Mouse (Mus musculus): ENCODE measurements around the gene Kifc3. TPM values are rescaled to one million over a fixed set of nuclear protein-coding genes. Genes with fewer than 3 reads are reported as not detected.

Kifc3 gene
- total and polyA plus RNA-seq, 3 experiments: 0.78 to 1.8 (median 1.7) TPM

GRCm38 (mm10) chr8:95146044-95146745 is 56.4 kb downstream of the Kifc3 start:
- Histone ChIP-seq H3K27me3 (replicated peaks) (no peaks in the 10 kb centered on the region), H3K79me2 (replicated peaks; ENCODE audit: control insufficient read depth, extremely low read depth, insufficient read depth, poor library complexity, severe bottlenecking) (no peaks in the 10 kb centered on the region), H3K4me1 (ENCODE audit: control insufficient read depth in 1 of 2, insufficient read depth in 2 of 2) (peaks cover 3 to 20% of the 10 kb centered on the region in 2 experiments), H3K4me3 (replicated peaks in 1 of 3; ENCODE audit: low read depth in 2 of 3, low read length in 2 of 3, poor library complexity in 1 of 3) (no peak overlapping the region), H3K9ac (ENCODE audit: insufficient read depth, low read depth) (no peak overlapping the region), H3K9me3 (replicated peaks; ENCODE audit: low read length) (peaks cover 3% of the 10 kb centered on the region), H3K27ac (ENCODE audit: insufficient read depth, low read depth) (no peak overlapping the region), H3K36me3 (replicated peaks in 1 of 2; ENCODE audit: control insufficient read depth in 1 of 2, insufficient read depth in 1 of 2, low read length in 1 of 2) (no peaks in the 10 kb centered on the region), H3K4me2 (ENCODE audit: insufficient read depth, low read depth, poor library complexity, severe bottlenecking) (no peak overlapping the region)
- no peak for DNase-seq (ENCODE audit: extremely low read depth)
- dilution Hi-C loops (cut with MboI; ENCODE audit: extremely low pct_ligation_motif_present, extremely low pct_unique_long_range_greater_than_20kb, low sequenced_read_pairs) (no loop called here), in situ Hi-C loops (cut with MboI; ENCODE audit: low pct_ligation_motif_present, low pct_unique_long_range_greater_than_20kb, low sequenced_read_pairs) (no loop called here)
- TF ChIP-seq POLR2AphosphoS2 (IDR thresholded peaks at IDR 0.05; ENCODE audit: low read depth, low read length) (no peak), EP300 (IDR thresholded peaks at IDR 0.05; ENCODE audit: low read length) (no peak), MAFK (IDR thresholded peaks at IDR 0.05; ENCODE audit: insufficient replicate concordance, low read length) (no peak), ELF1 (IDR thresholded peaks at IDR 0.05; ENCODE audit: low read depth, low read length) (no peak), MEF2A (IDR thresholded peaks at IDR 0.05; ENCODE audit: borderline replicate concordance, low read depth, low read length) (no peak), CTCF (conservative IDR thresholded peaks at IDR 0.05 in 1 of 2, IDR thresholded peaks at IDR 0.05 in 1 of 2; ENCODE audit: low read depth in 2 of 2, low read length in 2 of 2) (no peak), TBP (conservative IDR thresholded peaks at IDR 0.05; ENCODE audit: low read depth, low read length) (no peak), USF1 (IDR thresholded peaks at IDR 0.05; ENCODE audit: low read depth, low read length) (no peak), JUN (IDR thresholded peaks at IDR 0.05; ENCODE audit: insufficient read depth, low read depth, low read length) (no peak), CHD1 (IDR thresholded peaks at IDR 0.05; ENCODE audit: low read depth, low read length) (no peak), SMC3 (IDR thresholded peaks at IDR 0.05; ENCODE audit: low read depth, low read length) (no peak), IRF4 (IDR thresholded peaks at IDR 0.05; ENCODE audit: low read depth, low read length) (no peak)

DNA sequence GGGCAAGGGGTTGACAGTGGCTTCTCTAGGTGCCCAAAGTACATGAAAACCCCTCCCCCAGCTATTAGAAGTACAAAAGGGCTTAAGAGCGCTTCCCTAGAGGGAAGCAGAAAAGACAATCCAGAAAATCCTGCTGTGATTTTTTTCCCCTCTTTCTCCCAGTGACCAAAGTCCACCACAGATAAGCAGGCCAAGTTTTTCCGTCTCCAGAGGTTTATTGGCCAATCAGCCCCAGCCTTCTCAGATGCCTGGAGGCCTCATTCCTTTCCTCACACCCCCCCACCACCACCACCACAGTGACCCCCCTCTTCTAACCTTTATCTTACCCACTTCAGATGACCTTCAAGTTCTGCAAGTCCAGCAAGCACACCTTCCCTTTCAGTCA is 58.0 kb downstream of the Kifc3 start:
- no peak for TF ChIP-seq MAZ (IDR thresholded peaks at IDR 0.05; ENCODE audit: low read depth, low read length)
- no peak for TF ChIP-seq BHLHE40 (IDR thresholded peaks at IDR 0.05; ENCODE audit: low read depth, low read length)
- no peak for TF ChIP-seq ZMIZ1 (IDR thresholded peaks at IDR 0.05; ENCODE audit: low read depth, low read length)
- TF ChIP-seq POLR2A (IDR thresholded peaks at IDR 0.05; ENCODE audit: low read depth, low read length): no peak
- TF ChIP-seq RAD21 (IDR thresholded peaks at IDR 0.05; ENCODE audit: low read depth, low read length): no peak
- no peak for TF ChIP-seq SIN3A (IDR thresholded peaks at IDR 0.05; ENCODE audit: low read length)
- TF ChIP-seq MXI1 (IDR thresholded peaks at IDR 0.05; ENCODE audit: low read depth, low read length): no peak
- TF ChIP-seq ETS1 (conservative IDR thresholded peaks at IDR 0.05; ENCODE audit: low read depth, low read length): no peak
- no peak for TF ChIP-seq UBTF (IDR thresholded peaks at IDR 0.05; ENCODE audit: low read depth, low read length)
- no peak for TF ChIP-seq IRF4 (IDR thresholded peaks at IDR 0.05; ENCODE audit: low read depth, low read length)
- no peak for TF ChIP-seq JUN (IDR thresholded peaks at IDR 0.05; ENCODE audit: insufficient read depth, low read depth, low read length)
- no peak for TF ChIP-seq EP300 (IDR thresholded peaks at IDR 0.05; ENCODE audit: low read length)
- no peak for TF ChIP-seq USF2 (conservative IDR thresholded peaks at IDR 0.05; ENCODE audit: low read depth, low read length)
- TF ChIP-seq E2F4 (IDR thresholded peaks at IDR 0.05; ENCODE audit: insufficient replicate concordance, low read depth, low read length): no peak
- TF ChIP-seq USF1 (IDR thresholded peaks at IDR 0.05; ENCODE audit: low read depth, low read length): no peak
- TF ChIP-seq GABPA (IDR thresholded peaks at IDR 0.05; ENCODE audit: insufficient replicate concordance, low read depth, low read length): no peak
- Histone ChIP-seq H3K9me3 (replicated peaks; ENCODE audit: low read length) (peaks cover 3% of the 10 kb centered on the region), H3K4me2 (ENCODE audit: insufficient read depth, low read depth, poor library complexity, severe bottlenecking) (no peak overlapping the region), H3K27ac (ENCODE audit: insufficient read depth, low read depth) (no peak overlapping the region), H3K36me3 (replicated peaks in 1 of 2; ENCODE audit: control insufficient read depth in 1 of 2, insufficient read depth in 1 of 2, low read length in 1 of 2) (no peaks in the 10 kb centered on the region), H3K4me1 (ENCODE audit: control insufficient read depth in 1 of 2, insufficient read depth in 2 of 2) (peaks cover 3 to 27% of the 10 kb centered on the region in 2 experiments), H3K27me3 (replicated peaks) (no peaks in the 10 kb centered on the region), H3K9ac (ENCODE audit: insufficient read depth, low read depth) (no peak overlapping the region), H3K4me3 (replicated peaks in 1 of 3; ENCODE audit: low read depth in 2 of 3, low read length in 2 of 3, poor library complexity in 1 of 3) (no peak overlapping the region), H3K79me2 (replicated peaks; ENCODE audit: control insufficient read depth, extremely low read depth, insufficient read depth, poor library complexity, severe bottlenecking) (no peaks in the 10 kb centered on the region)
- dilution Hi-C loops (cut with MboI; ENCODE audit: extremely low pct_ligation_motif_present, extremely low pct_unique_long_range_greater_than_20kb, low sequenced_read_pairs): no loop called here
- no peak for DNase-seq (ENCODE audit: extremely low read depth)
- in situ Hi-C loops (cut with MboI; ENCODE audit: low pct_ligation_motif_present, low pct_unique_long_range_greater_than_20kb, low sequenced_read_pairs): no loop called here

All from CH12.LX (cell line).